Mouse (Mus musculus) small intestine, adult 2 months (tissue): ENCODE measurements at regions not wholly inside any gene's neighbourhood (a gene's known extent, or its start where the extent isn't known, plus 50 kb on each side); places are given as distances from the start of the nearest gene placed in this dataset.

Experiments used
- CTCF ChIP-seq: fragments of 200-500 bp; IDR thresholded peaks from 2 replicates; pipeline ENCODE4 v1.5.1; 2012; ENCODE audit warnings: low read depth, mild to moderate bottlenecking, control low read depth, inconsistent platforms, low read length, moderate library complexity, mixed read lengths; ENCODE audit not compliant: insufficient replicate concordance, insufficient read length; ENCODE audit errors: extremely low read depth
- POLR2A ChIP-seq: fragments of 200-500 bp; IDR thresholded peaks from 2 replicates; pipeline ENCODE4 v1.6.1; 2012; ENCODE audit warnings: low read depth, mild to moderate bottlenecking, control low read depth, inconsistent platforms, low read length, moderate library complexity

- TF ChIP-seq CTCF (no peak), POLR2A (no peak)
Measured at GRCm38 (mm10) chr3:120970746-120971466, 200.6 kb downstream of the Rwdd3 start.
